Mouse (Mus musculus): ENCODE data around the gene Cysltr2. TPM values are rescaled to one million over a fixed set of nuclear protein-coding genes. Genes with fewer than 3 reads are reported as not detected.

The Cysltr2 gene
- polyA plus RNA-seq, 1 experiment from 2014 or later, result not detected

DNA sequence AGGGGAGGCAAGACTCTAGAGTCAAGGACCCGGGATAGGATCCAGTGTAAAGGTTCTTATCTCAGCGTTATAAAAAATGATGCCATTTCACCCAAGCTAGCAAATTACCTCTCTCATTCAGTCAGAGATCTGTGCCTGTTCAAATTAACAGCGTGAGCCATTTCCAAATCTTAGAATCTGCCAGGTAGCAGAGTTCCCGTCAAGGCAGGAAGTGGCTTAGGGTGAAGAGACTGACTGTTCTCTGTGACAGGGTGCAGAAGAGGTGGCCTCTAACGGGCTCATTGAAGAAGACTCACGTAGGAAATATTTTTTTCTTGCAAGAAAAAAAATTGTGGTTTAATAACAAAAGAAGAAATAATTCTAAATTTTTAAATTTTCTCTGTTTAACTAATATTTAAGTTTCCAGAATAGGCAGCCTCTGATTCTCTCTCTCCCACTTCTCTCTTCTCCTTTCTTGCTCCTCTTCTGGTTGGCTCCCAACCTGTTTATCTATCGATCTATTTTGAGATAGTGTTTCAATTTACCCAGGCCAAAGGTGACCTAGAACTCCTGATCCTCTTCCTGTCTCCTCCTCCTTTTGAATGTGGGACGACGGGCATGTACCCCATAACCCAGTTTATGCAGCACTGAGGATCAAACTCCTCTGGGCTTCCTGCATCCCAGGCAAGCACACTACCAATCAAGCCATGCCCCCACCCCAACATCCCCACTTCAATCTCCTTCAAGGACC is 3.5 kb downstream of the Cysltr2 start:
- no peaks in the 10 kb centered on the region for H3K27me3 ChIP-seq
- no peak overlapping the region for H3K4me3 ChIP-seq (replicated peaks)
- H3K4me2 ChIP-seq, result no peak overlapping the region
- 73% methylated on average over 9 of the region's 9 CpGs for WGBS
- no peak overlapping the region for H3K9ac ChIP-seq (replicated peaks)
- no peaks in the 10 kb centered on the region for H3K36me3 ChIP-seq
- ATAC-seq (ENCODE audit: insufficient number of reproducible peaks, insufficient read depth, low FRiP score, low TSS enrichment, low read depth), result no peak
- peaks cover 6% of the 10 kb centered on the region; the same call in 1 of the 2 replicates for H3K4me1 ChIP-seq (replicated peaks)
- no peaks in the 10 kb centered on the region for H3K9me3 ChIP-seq
- no peak overlapping the region for H3K27ac ChIP-seq

DNA sequence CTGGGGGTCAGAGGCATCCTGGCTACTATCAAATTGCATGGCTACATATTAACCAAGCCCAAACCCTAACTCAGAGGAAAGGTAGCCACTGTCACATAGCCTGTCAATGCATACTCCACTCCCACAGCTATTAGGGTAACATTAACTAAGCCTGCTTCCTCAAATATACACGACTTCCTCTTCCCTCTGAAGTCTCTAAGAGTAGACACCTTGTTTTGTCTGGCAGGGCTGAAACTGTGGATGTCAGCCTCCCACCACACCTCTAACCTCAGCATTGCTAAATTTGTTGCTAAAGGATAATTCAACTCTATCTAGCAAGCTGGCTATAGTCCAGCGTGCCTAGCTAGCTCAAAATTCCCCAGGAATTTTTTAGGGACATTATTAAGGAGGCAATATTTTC is 7.2 kb downstream of the Cysltr2 start:
- Histone ChIP-seq H3K4me1 (replicated peaks) (no peaks in the 10 kb centered on the region), H3K4me3 (replicated peaks) (no peak overlapping the region), H3K4me2 (no peak overlapping the region), H3K9me3 (no peaks in the 10 kb centered on the region), H3K36me3 (no peaks in the 10 kb centered on the region), H3K27me3 (no peaks in the 10 kb centered on the region; the same call in 1 of the 2 replicates), H3K27ac (no peak overlapping the region), H3K9ac (replicated peaks) (no peak overlapping the region)
- 74% methylated on average over 2 of the region's 2 CpGs for WGBS
- ATAC-seq (ENCODE audit: insufficient number of reproducible peaks, insufficient read depth, low FRiP score, low TSS enrichment, low read depth), result no peak

DNA sequence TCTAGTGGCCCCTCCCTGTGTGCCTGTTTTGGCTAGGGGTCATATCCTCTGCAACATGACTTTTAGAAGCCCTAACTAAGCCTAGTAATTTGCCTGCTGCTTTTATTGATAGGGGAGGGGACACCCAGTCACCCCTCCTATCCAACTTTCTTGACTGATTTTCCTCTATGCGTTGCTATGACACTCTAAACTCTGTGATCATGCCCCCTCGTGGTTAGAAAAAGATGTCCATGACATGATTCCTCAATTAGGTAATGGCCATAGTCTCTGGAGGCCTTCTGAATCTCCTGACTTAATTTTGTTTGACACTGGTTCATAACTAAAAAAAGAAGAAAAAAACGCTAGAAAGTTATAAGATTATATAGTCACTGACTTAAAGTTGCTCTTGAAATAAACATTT is 15.6 kb downstream of the Cysltr2 start:
- no peaks in the 10 kb centered on the region for H3K4me1 ChIP-seq (replicated peaks)
- H3K27me3 ChIP-seq, result no peaks in the 10 kb centered on the region
- no peaks in the 10 kb centered on the region for H3K36me3 ChIP-seq
- no peak for ATAC-seq (ENCODE audit: insufficient number of reproducible peaks, insufficient read depth, low FRiP score, low TSS enrichment, low read depth)
- no peak overlapping the region for H3K9ac ChIP-seq (replicated peaks)
- WGBS, result 47% methylated on average over 3 of the region's 3 CpGs
- H3K27ac ChIP-seq, result no peak overlapping the region
- H3K4me2 ChIP-seq, result no peak overlapping the region
- no peak overlapping the region for H3K4me3 ChIP-seq (replicated peaks)
- no peaks in the 10 kb centered on the region for H3K9me3 ChIP-seq

DNA sequence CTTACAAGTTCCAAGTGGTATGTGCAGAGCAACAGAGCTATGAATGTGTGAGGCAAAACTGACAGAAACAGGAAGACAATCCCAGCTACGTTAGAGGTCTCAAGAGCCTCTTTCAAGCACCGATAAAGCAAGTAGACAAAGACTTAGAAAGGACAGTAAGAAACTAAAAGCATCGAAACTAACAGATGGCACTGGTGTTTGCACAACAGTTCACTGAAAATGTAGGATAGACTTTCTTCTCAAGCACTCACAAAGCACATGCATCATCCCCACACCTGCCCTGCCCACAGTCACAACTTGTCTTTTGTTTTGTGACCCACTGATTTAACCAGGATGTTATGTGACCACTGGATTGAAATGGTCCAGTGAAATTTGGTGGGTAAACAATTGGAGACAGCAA is 17.7 kb downstream of the Cysltr2 start:
- H3K9me3 ChIP-seq, result no peaks in the 10 kb centered on the region
- no peaks in the 10 kb centered on the region for H3K27me3 ChIP-seq
- 90% methylated on average over 3 of the region's 3 CpGs for WGBS
- H3K9ac ChIP-seq (replicated peaks), result no peak overlapping the region
- H3K4me2 ChIP-seq, result no peak overlapping the region
- no peak overlapping the region for H3K27ac ChIP-seq
- no peak overlapping the region for H3K4me3 ChIP-seq (replicated peaks)
- H3K36me3 ChIP-seq, result no peaks in the 10 kb centered on the region
- H3K4me1 ChIP-seq (replicated peaks), result no peaks in the 10 kb centered on the region
- no peak for ATAC-seq (ENCODE audit: insufficient number of reproducible peaks, insufficient read depth, low FRiP score, low TSS enrichment, low read depth)

DNA sequence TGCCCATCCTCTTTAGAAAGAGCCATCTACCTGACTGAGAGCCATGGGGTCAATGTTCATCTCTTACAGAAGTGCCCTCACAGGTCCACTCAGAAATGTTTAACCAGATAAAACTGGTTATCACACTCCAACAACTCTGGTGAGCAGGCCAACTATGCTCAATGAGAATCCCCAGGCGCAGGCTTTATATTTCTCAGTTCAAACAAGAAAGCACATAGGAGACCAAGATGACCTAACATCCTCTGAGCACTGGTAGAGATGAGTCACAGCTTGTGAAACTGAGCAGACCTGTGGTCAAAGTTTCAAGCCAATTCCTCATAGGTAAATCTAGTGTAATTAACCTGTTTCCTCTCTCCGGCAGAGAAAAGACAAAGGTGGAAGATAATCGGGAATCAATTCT is 31.6 kb downstream of the Cysltr2 start:
- Histone ChIP-seq H3K27me3 (no peaks in the 10 kb centered on the region), H3K9me3 (no peaks in the 10 kb centered on the region), H3K36me3 (no peaks in the 10 kb centered on the region), H3K4me1 (replicated peaks) (peaks cover 10% of the 10 kb centered on the region; the same call in 1 of the 2 replicates), H3K4me2 (no peak overlapping the region), H3K27ac (no peak overlapping the region), H3K4me3 (replicated peaks) (no peak overlapping the region), H3K9ac (replicated peaks) (no peak overlapping the region)
- ATAC-seq (ENCODE audit: insufficient number of reproducible peaks, insufficient read depth, low FRiP score, low TSS enrichment, low read depth), result no peak
- 95% methylated on average over 3 of the region's 3 CpGs for WGBS

DNA sequence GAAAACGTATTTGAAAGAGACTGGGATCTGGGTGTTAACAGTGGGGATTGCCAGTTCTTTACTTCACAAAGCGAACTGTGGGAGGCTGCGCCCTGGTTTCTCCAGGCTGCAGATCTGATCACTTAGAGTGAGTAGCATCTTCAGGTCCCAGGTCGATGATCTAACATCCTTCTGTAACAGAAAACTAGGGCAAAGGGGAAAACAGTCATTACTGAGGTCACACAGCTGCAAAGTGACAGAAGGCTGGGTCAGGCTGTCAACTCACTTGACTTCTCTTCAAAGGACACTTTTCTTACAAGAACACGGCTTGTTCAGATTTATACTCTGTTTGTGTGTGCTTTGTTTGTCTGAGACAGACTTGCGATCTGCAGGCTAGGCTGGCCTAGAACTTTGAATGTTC is 33.5 kb downstream of the Cysltr2 start:
- Histone ChIP-seq H3K27ac (no peak overlapping the region), H3K4me1 (replicated peaks) (peaks cover 10% of the 10 kb centered on the region; the same call in 1 of the 2 replicates), H3K36me3 (no peaks in the 10 kb centered on the region), H3K27me3 (no peaks in the 10 kb centered on the region), H3K4me2 (no peak overlapping the region), H3K4me3 (replicated peaks) (no peak overlapping the region), H3K9me3 (no peaks in the 10 kb centered on the region), H3K9ac (replicated peaks) (no peak overlapping the region)
- 75% methylated on average over 6 of the region's 6 CpGs for WGBS
- no peak for ATAC-seq (ENCODE audit: insufficient number of reproducible peaks, insufficient read depth, low FRiP score, low TSS enrichment, low read depth)

DNA sequence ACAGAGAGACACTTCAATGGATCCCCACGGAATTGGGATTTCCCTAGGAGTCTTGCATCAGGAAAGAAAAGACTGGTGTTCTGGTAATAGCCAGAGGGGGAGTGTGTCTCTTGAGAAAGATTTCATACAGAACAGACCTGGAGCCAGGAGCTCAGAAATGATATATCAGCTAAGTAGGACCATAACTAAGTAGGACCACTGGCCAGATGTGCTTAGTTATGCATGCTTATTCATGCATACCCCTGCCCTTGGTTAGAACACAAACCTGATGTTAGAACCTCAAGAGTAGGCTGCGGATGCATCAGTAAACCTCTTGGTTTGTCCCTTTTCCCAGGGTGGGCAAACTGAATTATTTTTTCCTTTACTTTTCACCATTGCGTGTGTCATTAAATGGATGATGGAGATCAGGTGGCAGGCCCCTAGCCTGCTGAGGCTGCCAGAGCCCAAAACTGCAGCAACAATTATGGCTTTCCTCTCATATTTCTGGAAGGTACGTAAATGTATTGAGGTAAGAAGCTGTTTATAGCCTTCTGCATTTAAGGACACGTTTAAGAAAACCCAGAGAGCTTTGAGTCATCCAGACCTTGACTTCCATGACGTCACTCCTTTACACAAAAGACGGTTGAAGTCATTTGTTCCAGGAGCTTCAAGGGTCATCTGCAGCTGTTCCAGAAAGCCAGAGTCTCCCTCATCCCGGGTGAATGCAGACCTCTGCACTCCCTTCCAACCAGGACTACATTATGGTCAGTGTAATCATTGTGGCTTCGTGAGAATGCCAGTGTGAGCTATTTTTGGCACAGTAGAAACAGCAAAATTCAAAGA is 35.0 kb downstream of the Cysltr2 start:
- no peaks in the 10 kb centered on the region for H3K36me3 ChIP-seq
- H3K27ac ChIP-seq, result peak overlapping the region; percentile 80
- H3K4me3 ChIP-seq (replicated peaks), result no peak overlapping the region
- no peaks in the 10 kb centered on the region for H3K9me3 ChIP-seq
- WGBS, result 40% methylated on average over 9 of the region's 9 CpGs
- H3K4me2 ChIP-seq, result no peak overlapping the region
- peaks cover 10% of the 10 kb centered on the region; the same call in 1 of the 2 replicates for H3K4me1 ChIP-seq (replicated peaks)
- peak; percentile 56; the same call in 1 of the 2 replicates for ATAC-seq (ENCODE audit: insufficient number of reproducible peaks, insufficient read depth, low FRiP score, low TSS enrichment, low read depth)
- H3K27me3 ChIP-seq, result no peaks in the 10 kb centered on the region
- H3K9ac ChIP-seq (replicated peaks), result no peak overlapping the region

DNA sequence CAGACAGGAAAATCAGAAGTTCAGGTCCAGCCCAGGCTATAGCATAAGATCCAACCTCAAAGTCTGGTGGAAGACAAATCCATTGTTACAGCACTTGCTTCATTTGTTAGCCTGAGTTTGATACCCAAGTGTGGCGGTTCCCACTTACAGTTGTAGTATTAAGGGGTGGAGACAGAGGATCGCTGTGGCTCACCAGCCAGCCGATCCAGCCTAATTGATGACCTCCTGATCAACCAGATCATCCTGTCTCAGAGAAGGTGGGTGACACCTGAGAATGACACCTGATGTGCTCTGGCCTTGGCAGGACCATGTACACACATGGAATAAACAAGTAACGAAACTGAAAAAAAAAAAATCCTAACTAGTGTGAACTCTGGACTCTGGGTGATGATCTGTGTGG is 47.1 kb downstream of the Cysltr2 start:
- no peaks in the 10 kb centered on the region for H3K36me3 ChIP-seq
- no peaks in the 10 kb centered on the region for H3K27me3 ChIP-seq
- no peak overlapping the region for H3K4me3 ChIP-seq (replicated peaks)
- no peaks in the 10 kb centered on the region for H3K4me1 ChIP-seq (replicated peaks)
- H3K4me2 ChIP-seq, result no peak overlapping the region
- H3K27ac ChIP-seq, result no peak overlapping the region
- 95% methylated on average over 4 of the region's 4 CpGs for WGBS
- no peak overlapping the region for H3K9ac ChIP-seq (replicated peaks)
- H3K9me3 ChIP-seq, result no peaks in the 10 kb centered on the region
- no peak for ATAC-seq (ENCODE audit: insufficient number of reproducible peaks, insufficient read depth, low FRiP score, low TSS enrichment, low read depth)

DNA sequence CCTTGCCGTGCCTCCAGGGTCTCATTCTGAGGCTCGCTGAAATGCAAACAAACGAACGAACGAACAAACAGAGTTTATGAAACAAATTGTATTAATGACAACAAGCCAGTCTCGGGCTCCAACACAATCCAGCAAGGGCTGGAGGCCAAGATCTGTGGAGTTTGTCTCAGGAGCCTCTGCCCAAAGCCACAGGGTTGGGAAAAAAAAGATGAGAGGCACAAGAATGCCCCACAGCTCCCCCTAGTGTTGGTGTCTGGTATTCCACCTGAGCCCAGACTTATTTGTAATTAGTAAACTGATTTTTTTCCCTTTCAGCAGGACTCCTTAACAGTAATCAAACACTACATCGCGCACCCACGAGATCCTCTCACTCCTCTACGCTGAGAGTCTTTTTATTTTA is 48.6 kb downstream of the Cysltr2 start:
- WGBS, result 52% methylated on average over 10 of the region's 10 CpGs
- H3K27me3 ChIP-seq, result no peaks in the 10 kb centered on the region
- no peak overlapping the region for H3K9ac ChIP-seq (replicated peaks)
- no peak overlapping the region for H3K27ac ChIP-seq
- H3K4me3 ChIP-seq (replicated peaks), result no peak overlapping the region
- H3K4me1 ChIP-seq (replicated peaks), result no peaks in the 10 kb centered on the region
- H3K4me2 ChIP-seq, result no peak overlapping the region
- no peak for ATAC-seq (ENCODE audit: insufficient number of reproducible peaks, insufficient read depth, low FRiP score, low TSS enrichment, low read depth)
- no peaks in the 10 kb centered on the region for H3K36me3 ChIP-seq
- H3K9me3 ChIP-seq, result no peaks in the 10 kb centered on the region

DNA sequence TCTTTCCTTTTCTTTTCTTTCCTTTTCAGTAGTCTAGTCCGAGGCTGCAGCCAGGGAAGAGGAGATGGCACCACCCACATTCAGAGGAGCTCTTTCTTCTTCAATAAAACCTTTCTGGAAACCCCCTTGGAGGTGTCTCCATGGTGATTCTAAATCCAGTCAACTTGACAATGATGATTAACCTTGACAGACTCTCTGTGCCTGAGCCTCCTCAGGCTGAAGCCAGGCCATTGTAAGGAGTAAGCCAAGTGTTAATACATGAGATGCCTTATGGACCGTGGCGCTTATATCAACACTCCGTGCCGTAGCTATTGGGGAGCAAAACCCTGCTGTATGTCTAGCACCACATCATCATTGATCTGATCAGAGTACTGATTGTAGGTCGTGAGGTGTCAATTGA is 50.8 kb downstream of the Cysltr2 start:
- Histone ChIP-seq H3K9me3 (no peaks in the 10 kb centered on the region), H3K4me2 (no peak overlapping the region), H3K36me3 (no peaks in the 10 kb centered on the region), H3K27me3 (no peaks in the 10 kb centered on the region), H3K4me3 (replicated peaks) (no peak overlapping the region), H3K27ac (no peak overlapping the region), H3K4me1 (replicated peaks) (no peaks in the 10 kb centered on the region), H3K9ac (replicated peaks) (no peak overlapping the region)
- ATAC-seq (ENCODE audit: insufficient number of reproducible peaks, insufficient read depth, low FRiP score, low TSS enrichment, low read depth), result no peak
- WGBS, result 86% methylated on average over 6 of the region's 6 CpGs

DNA sequence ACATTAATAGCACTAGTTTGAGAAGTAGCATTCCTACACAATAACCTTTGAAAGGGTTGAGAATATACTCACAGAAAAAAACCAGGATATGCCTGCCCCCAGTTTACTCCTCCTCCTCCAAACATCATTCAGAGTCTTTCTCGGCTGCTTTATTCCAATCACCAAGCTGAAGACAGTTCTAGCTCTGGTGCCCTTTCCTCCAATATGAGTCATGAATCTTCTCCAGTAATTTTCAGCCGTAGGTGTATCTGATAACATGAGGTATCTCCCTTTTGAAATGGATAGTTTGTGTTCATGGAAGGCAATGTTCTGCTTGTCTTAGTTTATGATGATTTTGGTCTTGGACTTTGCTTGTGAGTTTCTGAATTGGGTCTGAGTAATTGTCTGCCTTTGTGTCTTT is 62.9 kb downstream of the Cysltr2 start:
- Histone ChIP-seq H3K27ac (no peak overlapping the region), H3K9ac (replicated peaks) (no peak overlapping the region), H3K27me3 (no peaks in the 10 kb centered on the region), H3K9me3 (no peaks in the 10 kb centered on the region), H3K4me1 (replicated peaks) (no peaks in the 10 kb centered on the region), H3K36me3 (no peaks in the 10 kb centered on the region), H3K4me2 (no peak overlapping the region), H3K4me3 (replicated peaks) (no peak overlapping the region)
- ATAC-seq (ENCODE audit: insufficient number of reproducible peaks, insufficient read depth, low FRiP score, low TSS enrichment, low read depth), result no peak
- WGBS, result 84% methylated on average over 2 of the region's 2 CpGs

All from limb, embryonic 12.5 days (tissue).